Mouse (Mus musculus): ENCODE results near the gene Slc22a2. TPM values are rescaled to one million over a fixed set of nuclear protein-coding genes. Genes with fewer than 3 reads are reported as not detected.

Slc22a2 gene
- polyA plus RNA-seq, 1 experiment: 0.54 TPM

DNA sequence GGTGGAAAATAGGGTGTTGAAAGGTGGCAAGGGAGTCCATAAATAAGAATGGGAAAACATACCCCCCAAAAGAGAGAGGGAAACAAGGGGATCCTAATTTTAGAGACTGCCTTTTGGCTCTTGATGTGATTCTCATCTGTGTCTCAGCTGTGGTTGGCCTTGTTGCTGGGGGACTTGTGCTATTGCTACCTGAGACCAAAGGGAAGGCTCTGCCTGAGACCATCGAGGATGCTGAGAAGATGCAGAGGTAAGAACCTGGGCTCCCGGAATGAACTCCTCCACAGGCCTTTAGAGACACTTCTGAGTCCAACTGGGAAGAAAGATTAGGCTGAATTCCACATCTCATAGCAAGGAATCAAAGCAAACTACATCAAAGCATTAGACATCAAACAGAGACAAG, 35.7 kb downstream of the Slc22a2 start:
- no peak for DNase-seq
- Histone ChIP-seq H3K27ac (ENCODE audit: control insufficient read depth, insufficient read depth, low read length) (no peak overlapping the region), H3K36me3 (ENCODE audit: control insufficient read depth, insufficient read depth, low read length) (no peaks in the 10 kb centered on the region), H3K4me3 (ENCODE audit: control insufficient read depth, insufficient read depth, low read length) (no peak overlapping the region), H3K4me1 (replicated peaks; ENCODE audit: control insufficient read depth, insufficient read depth, low read length) (peaks cover 6% of the 10 kb centered on the region; the same call in 1 of the 2 replicates), H3K27me3 (ENCODE audit: control insufficient read depth, insufficient read depth, low read length) (no peaks in the 10 kb centered on the region)
- TF ChIP-seq POLR2A (IDR thresholded peaks at IDR 0.05; ENCODE audit: control insufficient read depth, extremely low read depth, insufficient read depth, low read length, poor library complexity) (no peak), CTCF (IDR thresholded peaks at IDR 0.05; ENCODE audit: borderline replicate concordance, control insufficient read depth, extremely low read depth, insufficient read depth, low read length, poor library complexity) (no peak)
- WGBS: 90% methylated on average over 2 of the region's 2 CpGs

DNA sequence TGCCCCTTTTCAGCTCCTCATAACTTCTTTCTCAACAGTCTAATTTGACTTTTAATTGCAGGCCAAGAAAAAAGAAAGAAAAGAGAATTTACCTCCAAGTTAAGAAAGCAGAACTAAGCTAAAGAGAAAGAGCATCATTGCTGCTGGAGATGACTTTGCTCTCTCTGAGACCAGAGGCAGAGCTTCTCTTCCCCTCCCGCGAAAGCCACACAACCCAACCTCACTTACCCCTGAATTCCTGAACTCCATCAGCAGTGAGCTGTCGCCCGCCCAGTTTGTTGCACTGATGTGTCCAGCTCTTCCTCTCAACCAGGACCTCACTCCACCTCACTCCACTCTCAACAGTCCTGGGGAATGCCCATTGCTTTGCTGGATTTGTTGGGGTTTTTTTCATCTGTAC, 44.1 kb downstream of the Slc22a2 start:
- DNase-seq: no peak
- H3K27ac ChIP-seq (ENCODE audit: control insufficient read depth, insufficient read depth, low read length): no peak overlapping the region
- TF ChIP-seq CTCF (IDR thresholded peaks at IDR 0.05; ENCODE audit: borderline replicate concordance, control insufficient read depth, extremely low read depth, insufficient read depth, low read length, poor library complexity) (no peak), POLR2A (IDR thresholded peaks at IDR 0.05; ENCODE audit: control insufficient read depth, extremely low read depth, insufficient read depth, low read length, poor library complexity) (no peak)
- 16% methylated on average over 4 of the region's 4 CpGs for WGBS
- no peak overlapping the region for H3K4me3 ChIP-seq (ENCODE audit: control insufficient read depth, insufficient read depth, low read length)
- no peaks in the 10 kb centered on the region for H3K4me1 ChIP-seq (replicated peaks; ENCODE audit: control insufficient read depth, insufficient read depth, low read length)
- H3K36me3 ChIP-seq (ENCODE audit: control insufficient read depth, insufficient read depth, low read length): no peaks in the 10 kb centered on the region
- no peaks in the 10 kb centered on the region; the same call in 1 of the 2 replicates for H3K27me3 ChIP-seq (ENCODE audit: control insufficient read depth, insufficient read depth, low read length)

- Histone ChIP-seq H3K4me3 (ENCODE audit: control insufficient read depth, insufficient read depth, low read length) (no peak overlapping the region), H3K36me3 (ENCODE audit: control insufficient read depth, insufficient read depth, low read length) (no peaks in the 10 kb centered on the region), H3K4me1 (replicated peaks; ENCODE audit: control insufficient read depth, insufficient read depth, low read length) (no peaks in the 10 kb centered on the region), H3K27ac (ENCODE audit: control insufficient read depth, insufficient read depth, low read length) (no peak overlapping the region), H3K27me3 (ENCODE audit: control insufficient read depth, insufficient read depth, low read length) (no peaks in the 10 kb centered on the region)
- no peak for TF ChIP-seq POLR2A (IDR thresholded peaks at IDR 0.05; ENCODE audit: control insufficient read depth, extremely low read depth, insufficient read depth, low read length, poor library complexity)
- no peak for TF ChIP-seq CTCF (IDR thresholded peaks at IDR 0.05; ENCODE audit: borderline replicate concordance, control insufficient read depth, extremely low read depth, insufficient read depth, low read length, poor library complexity)
- no peak for DNase-seq
- WGBS: 83% methylated on average over 6 of the region's 6 CpGs
These were observed 47.2 kb downstream of the Slc22a2 start for GRCm38 (mm10) chr17:12630976-12631730.

GRCm38 (mm10) chr17:12631771-12632600, 48.1 kb downstream of the Slc22a2 start:
- WGBS: 69% methylated on average over 7 of the region's 7 CpGs
- Histone ChIP-seq H3K4me3 (ENCODE audit: control insufficient read depth, insufficient read depth, low read length) (no peak overlapping the region), H3K4me1 (replicated peaks; ENCODE audit: control insufficient read depth, insufficient read depth, low read length) (no peaks in the 10 kb centered on the region), H3K36me3 (ENCODE audit: control insufficient read depth, insufficient read depth, low read length) (no peaks in the 10 kb centered on the region), H3K27ac (ENCODE audit: control insufficient read depth, insufficient read depth, low read length) (no peak overlapping the region), H3K27me3 (ENCODE audit: control insufficient read depth, insufficient read depth, low read length) (no peaks in the 10 kb centered on the region)
- no peak for TF ChIP-seq CTCF (IDR thresholded peaks at IDR 0.05; ENCODE audit: borderline replicate concordance, control insufficient read depth, extremely low read depth, insufficient read depth, low read length, poor library complexity)
- no peak for TF ChIP-seq POLR2A (IDR thresholded peaks at IDR 0.05; ENCODE audit: control insufficient read depth, extremely low read depth, insufficient read depth, low read length, poor library complexity)
- DNase-seq: no peak

DNA sequence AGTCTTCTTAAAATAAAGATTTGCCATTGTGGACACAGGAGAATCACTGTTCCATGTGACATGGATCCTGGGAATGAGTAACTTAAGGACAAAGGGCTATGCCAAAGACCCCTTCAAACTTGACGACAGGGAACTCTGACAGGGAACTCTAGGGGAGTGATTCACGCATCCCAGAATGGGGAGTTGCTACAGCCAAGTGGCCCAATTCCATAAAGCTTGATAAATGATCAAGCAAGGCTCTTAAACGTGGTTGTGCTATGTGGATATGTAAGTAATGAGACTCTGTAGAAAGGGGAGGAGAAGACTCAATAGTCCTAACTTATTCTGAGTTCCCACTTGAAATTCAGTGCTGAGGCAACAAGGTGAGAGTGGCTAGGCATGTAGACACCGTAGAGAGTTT, 50.9 kb downstream of the Slc22a2 start:
- Histone ChIP-seq H3K27me3 (ENCODE audit: control insufficient read depth, insufficient read depth, low read length) (no peaks in the 10 kb centered on the region), H3K4me1 (replicated peaks; ENCODE audit: control insufficient read depth, insufficient read depth, low read length) (no peaks in the 10 kb centered on the region), H3K27ac (ENCODE audit: control insufficient read depth, insufficient read depth, low read length) (no peak overlapping the region), H3K36me3 (ENCODE audit: control insufficient read depth, insufficient read depth, low read length) (no peaks in the 10 kb centered on the region), H3K4me3 (ENCODE audit: control insufficient read depth, insufficient read depth, low read length) (no peak overlapping the region)
- no peak for DNase-seq
- TF ChIP-seq CTCF (IDR thresholded peaks at IDR 0.05; ENCODE audit: borderline replicate concordance, control insufficient read depth, extremely low read depth, insufficient read depth, low read length, poor library complexity) (no peak), POLR2A (IDR thresholded peaks at IDR 0.05; ENCODE audit: control insufficient read depth, extremely low read depth, insufficient read depth, low read length, poor library complexity) (no peak)
- WGBS: 68% methylated on average over 4 of the region's 4 CpGs

DNA sequence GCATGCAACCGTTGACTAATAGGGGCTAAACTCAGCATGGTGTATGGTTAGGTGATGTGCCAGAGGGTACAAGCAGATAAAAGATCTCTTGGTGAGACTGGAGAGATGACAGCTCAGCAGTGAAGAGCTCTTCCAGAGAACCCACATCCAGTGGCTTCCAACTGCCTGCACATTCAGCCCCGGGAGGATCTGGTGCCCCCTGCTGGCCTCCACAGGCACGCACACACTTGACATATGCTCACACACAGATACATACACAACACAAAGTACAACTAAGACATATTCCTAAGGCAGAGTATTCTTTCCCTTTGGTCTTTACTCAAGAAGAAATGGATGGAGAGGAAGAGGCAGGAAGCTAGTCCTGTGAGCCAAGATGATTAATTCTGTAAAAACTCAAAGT, 55.7 kb downstream of the Slc22a2 start:
- Histone ChIP-seq H3K36me3 (ENCODE audit: control insufficient read depth, insufficient read depth, low read length) (no peaks in the 10 kb centered on the region), H3K4me1 (replicated peaks; ENCODE audit: control insufficient read depth, insufficient read depth, low read length) (no peaks in the 10 kb centered on the region), H3K4me3 (ENCODE audit: control insufficient read depth, insufficient read depth, low read length) (no peak overlapping the region), H3K27ac (ENCODE audit: control insufficient read depth, insufficient read depth, low read length) (no peak overlapping the region), H3K27me3 (ENCODE audit: control insufficient read depth, insufficient read depth, low read length) (no peaks in the 10 kb centered on the region)
- DNase-seq: no peak
- 90% methylated on average over 3 of the region's 3 CpGs for WGBS
- no peak for TF ChIP-seq POLR2A (IDR thresholded peaks at IDR 0.05; ENCODE audit: control insufficient read depth, extremely low read depth, insufficient read depth, low read length, poor library complexity)
- TF ChIP-seq CTCF (IDR thresholded peaks at IDR 0.05; ENCODE audit: borderline replicate concordance, control insufficient read depth, extremely low read depth, insufficient read depth, low read length, poor library complexity): no peak
